Mouse (Mus musculus): ENCODE measurements around the gene Supt3. TPM values are rescaled to one million over a fixed set of nuclear protein-coding genes. Genes with fewer than 3 reads are reported as not detected.

Supt3 gene
- polyA plus RNA-seq, 1 experiment from 2014 or later = 26.1 TPM

DNA sequence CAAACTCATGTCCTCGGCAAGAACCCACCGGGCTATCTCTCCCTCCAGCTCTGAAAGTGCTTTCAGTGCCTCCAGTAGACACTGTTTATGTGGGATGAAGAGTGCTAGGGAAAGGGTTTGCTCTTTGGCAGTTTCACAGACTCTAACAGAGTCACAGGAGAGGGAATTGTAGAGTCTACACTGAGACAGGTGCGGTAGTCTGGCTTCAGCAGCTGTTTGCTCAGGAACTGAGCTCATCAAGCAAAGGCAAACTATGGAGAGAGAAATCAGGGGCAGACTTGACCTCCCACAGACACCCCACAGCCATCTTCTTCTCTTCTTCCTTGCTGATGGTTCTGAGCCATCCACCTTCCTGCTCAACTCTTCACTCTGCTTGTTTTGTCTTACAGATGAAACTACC lies 193.3 kb downstream of the Supt3 start:
- Histone ChIP-seq H3K27me3 (no peaks in the 10 kb centered on the region), H3K27ac (no peak overlapping the region), H3K4me1 (replicated peaks) (peaks cover 4% of the 10 kb centered on the region; the same call in 1 of the 2 replicates), H3K4me3 (replicated peaks) (no peak overlapping the region), H3K36me3 (no peaks in the 10 kb centered on the region), H3K4me2 (no peak overlapping the region), H3K9ac (replicated peaks) (no peak overlapping the region), H3K9me3 (no peaks in the 10 kb centered on the region)
- no peak for ATAC-seq (ENCODE audit: insufficient number of reproducible peaks, insufficient read depth, low FRiP score, low TSS enrichment, low read depth)
- 87% methylated on average over 3 of the region's 3 CpGs for WGBS

DNA sequence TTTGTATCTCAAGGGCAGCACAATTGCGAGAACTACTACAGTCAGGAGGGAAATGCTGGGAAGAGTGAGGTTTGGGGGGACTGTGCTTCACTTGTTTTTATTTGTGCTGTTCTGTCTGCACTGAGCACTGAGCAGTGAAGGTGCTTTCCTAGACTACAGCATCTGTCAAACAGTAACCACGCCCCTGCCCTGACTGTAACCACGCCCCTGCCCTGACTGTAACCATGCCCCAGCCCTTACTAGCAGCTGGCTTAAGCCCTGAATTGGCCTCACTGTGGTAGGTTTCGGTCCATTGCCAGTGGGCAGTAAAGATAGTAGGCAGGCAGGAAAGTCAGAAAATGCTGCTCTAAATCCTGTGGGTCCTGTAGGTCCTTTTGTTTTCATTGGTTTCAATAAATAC lies 196.5 kb downstream of the Supt3 start:
- no peak for ATAC-seq (ENCODE audit: insufficient number of reproducible peaks, insufficient read depth, low FRiP score, low TSS enrichment, low read depth)
- H3K9ac ChIP-seq (replicated peaks) = no peak overlapping the region
- no peaks in the 10 kb centered on the region for H3K27me3 ChIP-seq
- WGBS = 50% methylated on average over 4 of the region's 4 CpGs
- H3K36me3 ChIP-seq = no peaks in the 10 kb centered on the region
- H3K4me3 ChIP-seq (replicated peaks) = no peak overlapping the region
- H3K9me3 ChIP-seq = no peaks in the 10 kb centered on the region
- H3K27ac ChIP-seq = no peak overlapping the region
- no peak overlapping the region for H3K4me2 ChIP-seq
- H3K4me1 ChIP-seq (replicated peaks) = peaks cover 8% of the 10 kb centered on the region

DNA sequence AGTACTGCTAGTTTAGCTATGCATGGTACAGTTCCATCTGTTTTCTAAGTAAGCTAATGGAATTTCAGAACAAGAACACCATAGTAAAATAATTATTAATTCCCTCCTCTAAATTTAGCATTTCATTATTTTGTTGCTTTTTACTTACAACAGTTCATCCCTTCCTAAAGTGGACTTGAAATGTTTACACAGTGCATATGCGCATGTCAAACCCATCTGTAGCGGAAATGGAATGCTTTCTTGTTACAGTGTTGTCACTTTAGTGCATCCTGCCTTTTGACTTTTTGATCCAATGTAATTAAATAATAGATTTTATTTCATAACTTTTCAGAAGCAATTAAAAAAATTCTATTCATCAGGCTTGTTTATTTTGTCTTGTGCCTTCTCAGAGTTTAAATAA lies 200.7 kb downstream of the Supt3 start:
- H3K4me2 ChIP-seq = no peak overlapping the region
- no peak overlapping the region for H3K27ac ChIP-seq
- H3K4me1 ChIP-seq (replicated peaks) = peaks cover 8% of the 10 kb centered on the region
- no peaks in the 10 kb centered on the region for H3K27me3 ChIP-seq
- ATAC-seq (ENCODE audit: insufficient number of reproducible peaks, insufficient read depth, low FRiP score, low TSS enrichment, low read depth) = no peak
- 94% methylated on average over 2 of the region's 2 CpGs for WGBS
- H3K9ac ChIP-seq (replicated peaks) = no peak overlapping the region
- no peaks in the 10 kb centered on the region for H3K36me3 ChIP-seq
- no peaks in the 10 kb centered on the region for H3K9me3 ChIP-seq
- H3K4me3 ChIP-seq (replicated peaks) = no peak overlapping the region

DNA sequence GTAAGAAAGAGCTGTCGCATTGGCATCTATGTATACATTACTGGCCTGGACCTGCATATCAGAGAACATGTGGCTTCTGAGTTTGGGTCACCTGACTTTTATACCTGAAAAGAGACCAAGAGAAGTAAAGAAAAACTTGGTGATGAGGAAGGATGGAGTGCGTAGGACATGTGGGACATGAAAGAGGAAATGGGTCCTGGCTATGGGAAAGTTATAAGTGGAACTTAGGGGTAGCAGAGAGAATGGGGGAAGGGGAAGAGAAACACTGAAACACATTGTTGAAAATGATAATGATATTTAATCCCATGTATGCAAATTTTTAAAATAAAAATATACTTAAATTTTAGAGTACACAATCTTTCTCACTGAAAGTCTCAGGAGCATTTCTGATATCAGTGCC lies 211.0 kb downstream of the Supt3 start:
- Histone ChIP-seq H3K9ac (replicated peaks) (no peak overlapping the region), H3K9me3 (no peaks in the 10 kb centered on the region), H3K27me3 (no peaks in the 10 kb centered on the region), H3K4me1 (replicated peaks) (peaks cover 8% of the 10 kb centered on the region; the same call in 1 of the 2 replicates), H3K27ac (no peak overlapping the region), H3K4me3 (replicated peaks) (no peak overlapping the region), H3K4me2 (no peak overlapping the region), H3K36me3 (no peaks in the 10 kb centered on the region)
- WGBS = 96% methylated on average over 2 of the region's 2 CpGs
- ATAC-seq (ENCODE audit: insufficient number of reproducible peaks, insufficient read depth, low FRiP score, low TSS enrichment, low read depth) = no peak

DNA sequence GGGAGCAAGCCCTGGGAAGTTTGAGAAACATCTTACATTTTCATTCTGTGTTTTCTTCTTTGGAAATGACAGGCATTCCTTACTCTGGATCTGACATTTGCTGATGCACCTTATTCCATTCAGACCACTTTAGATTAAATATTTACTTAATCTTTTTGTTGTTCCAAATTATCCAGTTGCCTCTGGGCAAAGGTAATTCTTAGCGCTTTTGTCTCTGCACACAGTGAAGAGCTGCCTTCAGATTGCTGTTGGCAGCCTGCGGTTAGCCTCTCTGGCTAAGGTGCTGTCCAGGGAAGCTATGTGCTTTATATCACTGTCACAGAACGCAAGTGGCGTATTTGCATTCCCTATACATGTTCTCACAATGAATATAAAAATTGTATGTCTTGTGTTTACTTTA lies 226.4 kb downstream of the Supt3 start:
- Histone ChIP-seq H3K27me3 (no peaks in the 10 kb centered on the region), H3K4me1 (replicated peaks) (peaks cover 11% of the 10 kb centered on the region), H3K27ac (no peak overlapping the region), H3K36me3 (no peaks in the 10 kb centered on the region), H3K4me2 (no peak overlapping the region), H3K9ac (replicated peaks) (no peak overlapping the region), H3K4me3 (replicated peaks) (no peak overlapping the region), H3K9me3 (no peaks in the 10 kb centered on the region)
- 93% methylated on average over 4 of the region's 4 CpGs for WGBS
- ATAC-seq (ENCODE audit: insufficient number of reproducible peaks, insufficient read depth, low FRiP score, low TSS enrichment, low read depth) = no peak

DNA sequence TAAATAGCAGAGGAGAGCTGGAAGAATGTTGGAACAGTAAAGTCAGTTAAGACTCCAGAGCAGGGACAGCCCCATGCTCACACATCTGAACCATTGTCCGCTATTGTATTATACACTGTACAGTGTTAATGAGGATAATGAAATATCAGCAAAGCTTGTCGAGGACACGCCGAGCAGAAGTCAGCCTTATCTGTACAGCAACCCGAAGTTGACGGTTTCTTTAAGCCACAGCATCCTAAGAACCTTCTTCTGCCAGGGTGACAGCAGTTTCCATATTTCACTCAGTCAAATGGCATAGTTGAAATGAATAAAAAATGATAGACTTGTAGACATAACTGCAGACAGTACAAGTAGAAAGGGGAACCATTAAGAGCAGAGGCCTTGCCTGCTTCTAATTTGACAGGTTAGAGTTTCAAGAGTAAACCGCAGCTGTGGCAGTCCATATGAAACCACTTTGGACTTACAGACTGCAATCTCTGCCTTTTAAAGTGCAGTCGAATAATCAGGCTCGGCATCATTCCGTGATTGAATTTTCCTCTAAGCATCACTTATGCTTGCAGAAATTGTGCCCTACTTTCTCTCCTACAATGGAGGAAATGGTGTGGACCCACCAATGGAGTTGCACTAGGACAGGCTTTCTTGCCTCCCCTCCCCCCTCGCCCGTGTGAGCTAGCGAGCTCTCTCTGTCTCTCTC lies 227.7 kb downstream of the Supt3 start:
- Histone ChIP-seq H3K9me3 (no peaks in the 10 kb centered on the region), H3K4me1 (replicated peaks) (peaks cover 11% of the 10 kb centered on the region), H3K27me3 (no peaks in the 10 kb centered on the region), H3K9ac (replicated peaks) (no peak overlapping the region), H3K27ac (no peak overlapping the region), H3K36me3 (no peaks in the 10 kb centered on the region), H3K4me2 (no peak overlapping the region), H3K4me3 (replicated peaks) (no peak overlapping the region)
- no peak for ATAC-seq (ENCODE audit: insufficient number of reproducible peaks, insufficient read depth, low FRiP score, low TSS enrichment, low read depth)
- 65% methylated on average over 13 of the region's 13 CpGs for WGBS

DNA sequence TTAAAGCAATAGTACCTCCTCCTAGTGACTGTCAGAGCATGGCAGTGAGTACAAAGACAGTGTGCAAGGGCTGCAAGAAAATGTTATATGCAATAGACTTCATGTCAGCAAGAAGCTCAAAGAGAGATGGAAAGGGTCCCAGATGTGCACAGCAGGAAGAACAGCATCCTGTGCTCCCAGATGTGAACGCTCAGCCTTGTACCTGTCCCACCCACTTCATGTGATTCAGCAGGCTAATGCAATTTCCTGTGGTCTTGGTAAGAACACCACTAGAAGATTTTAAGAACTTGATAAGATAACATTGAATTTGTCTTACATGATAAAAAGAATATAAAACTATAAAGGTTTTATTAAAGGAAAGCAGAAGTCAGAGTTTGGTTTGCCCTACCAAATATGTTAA lies 230.5 kb downstream of the Supt3 start:
- no peaks in the 10 kb centered on the region for H3K36me3 ChIP-seq
- H3K9me3 ChIP-seq = no peaks in the 10 kb centered on the region
- 52% methylated on average over 1 of the region's 1 CpGs for WGBS
- H3K27me3 ChIP-seq = no peaks in the 10 kb centered on the region
- no peak overlapping the region for H3K4me3 ChIP-seq (replicated peaks)
- H3K9ac ChIP-seq (replicated peaks) = no peak overlapping the region
- H3K27ac ChIP-seq = no peak overlapping the region
- no peak for ATAC-seq (ENCODE audit: insufficient number of reproducible peaks, insufficient read depth, low FRiP score, low TSS enrichment, low read depth)
- H3K4me2 ChIP-seq = no peak overlapping the region
- H3K4me1 ChIP-seq (replicated peaks) = peaks cover 11% of the 10 kb centered on the region

DNA sequence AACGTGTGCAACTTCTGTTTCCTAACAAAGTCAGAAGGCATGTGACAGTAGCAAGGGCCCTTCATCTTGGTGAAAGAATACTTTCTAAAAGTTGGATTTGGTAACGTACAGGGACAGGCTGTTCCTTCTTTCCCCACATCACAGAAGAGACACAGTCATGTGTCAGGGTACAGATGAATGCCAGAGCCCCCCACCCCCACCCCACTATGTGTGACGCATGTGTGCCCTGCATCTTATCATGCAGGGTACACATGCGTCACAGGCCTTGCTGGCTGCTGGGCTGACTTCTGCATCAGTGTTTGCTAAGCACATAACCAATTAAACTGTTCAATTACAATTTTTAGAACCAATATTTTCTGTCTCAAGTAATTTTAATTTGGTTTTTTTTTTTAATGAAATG lies 231.7 kb downstream of the Supt3 start:
- H3K9ac ChIP-seq (replicated peaks) = no peak overlapping the region
- WGBS = 63% methylated on average over 4 of the region's 4 CpGs
- H3K27ac ChIP-seq = no peak overlapping the region
- no peaks in the 10 kb centered on the region for H3K9me3 ChIP-seq
- no peaks in the 10 kb centered on the region for H3K36me3 ChIP-seq
- no peak overlapping the region for H3K4me3 ChIP-seq (replicated peaks)
- no peaks in the 10 kb centered on the region for H3K27me3 ChIP-seq
- ATAC-seq (ENCODE audit: insufficient number of reproducible peaks, insufficient read depth, low FRiP score, low TSS enrichment, low read depth) = no peak
- no peak overlapping the region for H3K4me2 ChIP-seq
- H3K4me1 ChIP-seq (replicated peaks) = peaks cover 11% of the 10 kb centered on the region

DNA sequence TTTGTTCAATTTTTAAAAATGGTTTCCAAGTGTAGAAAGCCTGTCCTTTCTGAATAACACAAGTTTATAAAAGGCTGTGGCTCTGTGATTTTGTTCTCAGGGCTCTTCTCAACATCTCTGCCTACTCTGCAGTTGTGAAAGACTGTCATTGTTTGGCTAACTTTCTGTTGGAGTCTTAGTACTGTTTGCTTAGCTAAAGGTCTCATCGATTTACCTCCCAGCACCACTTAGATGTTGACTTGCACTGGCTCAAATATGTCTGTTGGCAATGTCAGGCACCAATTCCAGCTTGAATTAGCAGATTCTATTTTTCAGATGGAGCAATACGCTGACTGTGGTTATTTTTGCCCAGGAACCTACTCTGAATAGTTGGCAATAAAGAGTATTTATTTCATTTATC lies 233.5 kb downstream of the Supt3 start:
- H3K4me3 ChIP-seq (replicated peaks) = no peak overlapping the region
- H3K36me3 ChIP-seq = no peaks in the 10 kb centered on the region
- H3K27me3 ChIP-seq = no peaks in the 10 kb centered on the region
- no peak for ATAC-seq (ENCODE audit: insufficient number of reproducible peaks, insufficient read depth, low FRiP score, low TSS enrichment, low read depth)
- H3K9me3 ChIP-seq = no peaks in the 10 kb centered on the region
- no peak overlapping the region for H3K27ac ChIP-seq
- H3K4me2 ChIP-seq = no peak overlapping the region
- no peaks in the 10 kb centered on the region for H3K4me1 ChIP-seq (replicated peaks)
- 91% methylated on average over 2 of the region's 2 CpGs for WGBS
- no peak overlapping the region for H3K9ac ChIP-seq (replicated peaks)

DNA sequence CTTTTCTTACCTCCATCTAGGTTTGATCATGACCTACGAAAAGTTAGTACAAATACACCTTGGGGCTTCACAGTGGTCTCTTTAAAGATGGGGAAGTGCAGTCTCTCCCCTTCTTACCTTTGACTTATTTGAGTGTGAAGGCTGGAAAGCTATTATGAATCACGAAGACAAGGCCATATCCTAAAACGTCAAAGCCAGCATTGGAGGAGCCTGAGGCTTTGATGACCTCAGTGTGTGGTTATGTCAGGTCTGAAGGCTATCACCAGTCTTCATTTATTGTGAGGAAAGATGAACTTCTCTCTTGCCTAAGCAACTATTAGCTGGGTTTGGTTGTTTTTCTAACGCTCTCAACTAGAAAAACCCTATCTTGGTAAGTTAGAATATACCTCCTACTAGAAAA lies 239.8 kb downstream of the Supt3 start:
- WGBS = 90% methylated on average over 4 of the region's 4 CpGs
- Histone ChIP-seq H3K27ac (no peak overlapping the region), H3K36me3 (no peaks in the 10 kb centered on the region), H3K9me3 (no peaks in the 10 kb centered on the region), H3K4me2 (no peak overlapping the region), H3K4me1 (replicated peaks) (no peaks in the 10 kb centered on the region), H3K27me3 (no peaks in the 10 kb centered on the region), H3K9ac (replicated peaks) (no peak overlapping the region), H3K4me3 (replicated peaks) (no peak overlapping the region)
- no peak for ATAC-seq (ENCODE audit: insufficient number of reproducible peaks, insufficient read depth, low FRiP score, low TSS enrichment, low read depth)

DNA sequence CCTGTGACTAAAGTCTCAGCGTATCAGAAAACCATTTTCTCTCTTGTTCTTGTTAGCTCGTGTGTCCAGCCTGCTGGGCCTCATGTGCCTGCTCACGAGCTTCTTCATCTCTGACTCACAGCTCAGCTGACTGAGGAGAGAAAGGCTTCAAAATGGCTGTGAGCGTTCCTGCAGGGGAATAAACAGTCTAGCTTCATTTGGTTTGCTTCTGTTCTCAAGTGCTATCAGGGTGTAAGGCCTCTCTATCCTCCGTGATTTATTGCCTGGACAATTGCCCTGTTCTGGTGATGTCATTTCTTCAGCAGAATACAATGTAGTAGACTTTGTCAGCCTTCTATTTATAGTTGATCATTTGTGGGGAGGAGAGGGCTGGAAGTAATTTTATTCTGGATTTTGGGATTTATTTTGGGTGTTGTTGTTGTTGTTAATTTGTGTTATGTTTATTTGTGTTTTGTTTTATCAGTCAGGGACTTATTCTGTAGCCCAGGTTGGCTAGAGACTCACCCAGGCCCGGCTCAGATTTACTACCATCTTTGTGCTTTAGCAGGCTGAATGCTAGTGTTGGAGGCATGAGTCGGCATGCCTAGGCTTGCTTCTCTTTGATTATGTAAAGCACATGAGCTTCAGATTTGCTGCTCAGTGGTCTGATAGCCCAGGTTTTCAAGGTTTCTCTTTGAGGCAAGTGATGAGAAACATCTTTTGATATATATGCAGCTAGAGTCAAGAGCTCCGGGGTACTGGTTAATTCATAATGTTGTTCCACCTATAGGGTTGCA lies 243.4 kb downstream of the Supt3 start:
- Histone ChIP-seq H3K27ac (no peak overlapping the region), H3K4me2 (no peak overlapping the region), H3K27me3 (no peaks in the 10 kb centered on the region), H3K36me3 (no peaks in the 10 kb centered on the region), H3K4me1 (replicated peaks) (no peaks in the 10 kb centered on the region), H3K9me3 (no peaks in the 10 kb centered on the region), H3K4me3 (replicated peaks) (no peak overlapping the region), H3K9ac (replicated peaks) (no peak overlapping the region)
- no peak for ATAC-seq (ENCODE audit: insufficient number of reproducible peaks, insufficient read depth, low FRiP score, low TSS enrichment, low read depth)
- WGBS = 63% methylated on average over 8 of the region's 8 CpGs

DNA sequence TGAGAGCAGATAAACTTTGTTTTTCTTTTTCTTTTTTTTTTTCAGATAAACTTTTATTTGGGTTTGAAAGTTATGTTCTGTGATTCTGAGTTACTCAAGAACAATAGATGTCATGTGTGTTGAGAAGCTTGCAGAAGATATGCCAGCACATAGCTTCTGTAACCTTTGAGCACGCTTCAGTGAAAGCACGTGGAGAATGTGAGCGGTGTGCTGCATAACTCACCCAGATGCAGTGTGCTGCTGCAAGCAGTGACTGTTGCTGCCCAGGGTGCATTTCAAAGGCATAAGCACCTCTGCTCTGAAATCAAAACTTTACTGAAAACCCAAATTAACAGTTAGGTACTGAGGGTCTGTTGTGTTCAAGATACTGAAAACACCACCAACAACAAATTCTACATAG lies 251.5 kb downstream of the Supt3 start:
- H3K4me3 ChIP-seq (replicated peaks) = no peak overlapping the region
- H3K4me2 ChIP-seq = no peak overlapping the region
- H3K27me3 ChIP-seq = no peaks in the 10 kb centered on the region
- H3K36me3 ChIP-seq = no peaks in the 10 kb centered on the region
- no peak for ATAC-seq (ENCODE audit: insufficient number of reproducible peaks, insufficient read depth, low FRiP score, low TSS enrichment, low read depth)
- H3K4me1 ChIP-seq (replicated peaks) = no peaks in the 10 kb centered on the region
- 69% methylated on average over 3 of the region's 3 CpGs for WGBS
- no peak overlapping the region for H3K9ac ChIP-seq (replicated peaks)
- no peak overlapping the region for H3K27ac ChIP-seq
- no peaks in the 10 kb centered on the region for H3K9me3 ChIP-seq

All from limb, embryonic 12.5 days (tissue).